Mouse (Mus musculus) CD8-positive naive resting alpha-beta T cell, adult 2 months (primary cell): ENCODE data around the gene Nags.
"Not testable (repeated sequence)": the region's sequence is repeated elsewhere in the genome, so short reads cannot be mapped to it uniquely, and the experiment has no call there.

Experiments
- DNase-seq, 2 experiments: peaks; one replicate each; pipeline ENCODE4 v3.0.0; 2022; ENCODE audit warnings: low read depth in 2 of 2, low spot score in 2 of 2

Gene Nags

GRCm38 (mm10) chr11:102156039-102156785 is 10.9 kb downstream of the Nags start, which contains the start of gene Tmem101:
Gene Tmem101, minus strand, starts transcription at chr11:102156404.
- peak; percentile 70 for DNase-seq

- DNase-seq: no peak
These were observed 11.4 kb downstream of the Nags start for GRCm38 (mm10) chr11:102156786-102157089.

GRCm38 (mm10) chr11:102158024-102158423 is 12.7 kb downstream of the Nags start:
- not testable (repeated sequence) for DNase-seq

- no peak for DNase-seq
These were observed 14.5 kb downstream of the Nags start for GRCm38 (mm10) chr11:102159781-102160180.

- DNase-seq: no peak
These were observed 20.8 kb downstream of the Nags start for GRCm38 (mm10) chr11:102165971-102166722.

GRCm38 (mm10) chr11:102167539-102167938 is 22.2 kb downstream of the Nags start:
- DNase-seq: no peak

- DNase-seq: no peak
These were observed 23.4 kb downstream of the Nags start for GRCm38 (mm10) chr11:102168689-102169088.

GRCm38 (mm10) chr11:102179836-102180235 is 34.5 kb downstream of the Nags start:
- DNase-seq: no peak

GRCm38 (mm10) chr11:102184253-102184645 is 38.9 kb downstream of the Nags start:
- DNase-seq: no peak

- peak; percentile 95 to 98 for DNase-seq
These were observed 39.6 kb downstream of the Nags start, which contains the start of gene Lsm12 for GRCm38 (mm10) chr11:102184646-102185495. Gene Lsm12, minus strand, starts transcription at chr11:102185296.

GRCm38 (mm10) chr11:102185677-102186076 is 40.4 kb downstream of the Nags start:
- DNase-seq: no peak

GRCm38 (mm10) chr11:102186235-102186634 is 40.9 kb downstream of the Nags start:
- DNase-seq: no peak

GRCm38 (mm10) chr11:102188980-102189379 is 43.7 kb downstream of the Nags start:
- DNase-seq: no peak

GRCm38 (mm10) chr11:102189461-102190436 is 44.4 kb downstream of the Nags start, which contains the start of gene G6pc3:
Gene G6pc3, plus strand, starts transcription at chr11:102189620.
- DNase-seq: peak; percentile 39 to 53

- DNase-seq: no peak
These were observed 45.5 kb downstream of the Nags start for GRCm38 (mm10) chr11:102190848-102191247.

GRCm38 (mm10) chr11:102193657-102194440 is 48.5 kb downstream of the Nags start:
- no peak for DNase-seq

GRCm38 (mm10) chr11:102196018-102196797 is 50.9 kb downstream of the Nags start:
- DNase-seq: no peak

GRCm38 (mm10) chr11:102198245-102198644 is 52.9 kb downstream of the Nags start:
- DNase-seq: no peak
